Mouse (Mus musculus): ENCODE data around the gene Gm3336. TPM values are rescaled to one million over a fixed set of nuclear protein-coding genes. Genes with fewer than 3 reads are reported as not detected.

Gene Gm3336
- total RNA-seq, 2 experiments from 2014 or later: not detected

DNA sequence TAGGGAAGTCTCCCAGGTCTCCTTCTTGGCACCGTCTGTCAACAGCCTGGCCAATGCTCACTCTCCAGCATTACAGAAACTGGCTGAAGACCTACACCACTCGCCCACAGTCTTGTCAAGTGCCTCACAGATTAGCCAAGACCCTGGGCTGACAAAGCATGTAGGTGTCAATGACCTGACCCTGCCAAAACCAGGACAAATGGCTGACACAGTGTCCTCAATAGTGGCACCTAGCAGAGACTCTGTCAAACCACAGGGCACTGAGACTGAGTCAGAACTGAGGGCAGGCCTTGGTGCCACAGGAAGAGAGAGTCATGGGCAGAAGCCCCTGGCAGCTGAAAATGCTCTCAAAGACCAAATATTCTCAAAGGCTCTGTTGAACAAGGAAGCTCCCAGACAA lies 3.3 kb upstream of the Gm3336 start:
- no peak for DNase-seq (ENCODE audit: low spot score in 2 of 2)

DNA sequence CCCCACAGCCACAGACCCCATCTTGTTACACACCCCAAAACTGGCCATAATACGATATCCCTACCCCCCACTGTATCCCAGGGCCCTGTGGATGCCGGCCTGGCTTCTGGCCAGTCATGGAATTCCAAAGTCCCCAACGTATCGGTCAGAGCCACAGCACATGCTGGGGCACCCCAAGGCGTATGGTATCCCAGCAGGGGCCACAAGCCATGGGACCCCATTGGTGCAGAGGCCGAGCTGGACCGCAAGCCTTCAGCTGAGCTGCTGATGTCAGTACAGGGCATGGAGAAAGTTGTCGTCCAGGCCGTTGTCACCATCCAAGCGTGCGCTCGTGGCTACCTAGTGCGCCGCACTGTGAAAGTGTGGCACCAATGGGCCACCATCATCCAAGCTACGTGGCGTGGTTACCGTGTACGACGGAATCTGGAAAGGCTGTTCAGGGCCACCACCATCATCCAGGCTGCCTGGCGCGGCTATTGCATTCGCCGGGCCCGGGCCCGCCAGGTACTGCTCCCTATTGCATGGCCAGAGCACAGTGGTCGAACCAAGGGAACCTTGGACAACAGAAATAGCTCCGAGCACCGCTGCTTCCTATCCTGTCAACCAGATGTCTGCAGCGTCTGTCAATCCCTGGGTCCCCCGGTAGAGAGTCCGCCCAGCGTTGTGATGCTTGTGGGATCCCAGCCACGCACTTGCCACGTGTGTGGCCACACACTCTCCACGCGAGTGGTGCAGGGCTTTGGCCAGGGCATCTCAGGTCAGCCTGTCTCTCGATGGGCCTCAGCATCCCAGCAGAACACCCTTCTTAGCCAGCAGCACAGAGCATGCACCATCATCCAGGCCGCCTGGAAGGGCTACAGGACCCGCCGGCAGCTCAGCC lies 1.6 kb upstream of the Gm3336 start:
- peak in 1 of 2 experiments; percentile 5 for DNase-seq (ENCODE audit: low spot score in 2 of 2)

DNA sequence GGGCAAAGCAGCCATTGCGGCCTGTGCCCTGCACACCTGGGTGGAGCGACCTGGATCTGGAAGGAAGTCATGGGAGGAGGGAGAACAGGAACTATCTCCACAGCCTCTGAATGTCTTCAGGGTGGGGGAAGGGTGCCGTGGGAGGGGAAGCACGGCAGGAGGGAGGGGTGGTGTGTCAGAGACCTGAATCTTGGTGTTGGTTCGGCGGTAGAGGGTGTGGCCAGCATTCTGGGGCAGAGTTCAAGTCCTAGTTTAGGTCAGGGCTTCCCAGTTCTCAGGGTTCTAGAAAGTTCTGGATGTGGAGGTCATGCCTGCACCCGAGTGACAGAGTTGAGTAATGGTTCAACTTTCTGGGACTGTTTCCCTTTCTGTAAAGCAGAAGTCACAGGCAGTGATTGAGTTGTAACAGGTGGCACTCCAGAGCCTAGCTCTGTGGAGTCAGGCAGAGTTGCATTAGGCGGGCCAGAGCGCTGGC lies 1.5 kb downstream of the Gm3336 start:
- DNase-seq (ENCODE audit: low spot score in 2 of 2): peak in 1 of 2 experiments; percentile 5

DNA sequence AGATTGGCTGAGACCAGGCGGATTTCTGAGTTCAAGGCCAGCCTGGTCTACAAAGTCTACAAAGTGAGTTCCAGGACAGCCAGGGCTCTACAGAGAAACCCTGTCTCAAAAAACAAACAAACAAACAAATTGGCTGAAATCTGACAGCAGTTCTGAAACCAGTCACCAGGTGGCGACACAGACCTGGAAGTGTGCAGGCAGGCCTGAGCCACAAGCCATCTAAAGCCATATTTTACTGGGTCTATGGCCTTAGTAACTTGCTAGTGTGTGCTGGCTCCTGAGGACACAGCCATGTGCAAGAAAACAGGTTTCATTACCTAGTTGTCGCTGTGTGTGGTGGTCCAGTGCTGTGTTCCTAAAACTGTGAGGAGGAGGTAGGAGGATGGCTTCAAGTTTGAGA lies 2.4 kb downstream of the Gm3336 start:
- peak; percentile 90 to 93 for DNase-seq (ENCODE audit: low spot score in 2 of 2)

DNA sequence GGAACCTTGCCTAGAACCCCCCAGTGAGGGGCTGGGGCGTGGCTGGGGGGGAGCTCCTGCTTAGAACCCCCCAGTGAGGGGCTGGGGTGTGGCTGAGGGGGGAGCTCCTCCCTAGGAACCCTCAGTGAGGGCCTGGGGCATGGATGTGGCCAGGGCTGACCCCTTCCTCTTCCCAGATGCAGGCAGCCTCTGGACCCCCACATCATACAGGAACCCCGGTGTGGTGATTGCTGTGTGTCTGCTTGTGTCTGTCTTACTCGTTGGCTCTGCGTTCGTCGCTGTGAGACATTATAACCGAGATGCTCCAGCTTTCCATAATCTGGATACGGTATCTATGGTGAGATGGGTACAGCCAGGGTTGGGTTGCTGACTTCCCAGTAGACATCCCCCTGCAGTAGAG lies 3.3 kb downstream of the Gm3336 start:
- no peak for DNase-seq (ENCODE audit: low spot score in 2 of 2)

DNA sequence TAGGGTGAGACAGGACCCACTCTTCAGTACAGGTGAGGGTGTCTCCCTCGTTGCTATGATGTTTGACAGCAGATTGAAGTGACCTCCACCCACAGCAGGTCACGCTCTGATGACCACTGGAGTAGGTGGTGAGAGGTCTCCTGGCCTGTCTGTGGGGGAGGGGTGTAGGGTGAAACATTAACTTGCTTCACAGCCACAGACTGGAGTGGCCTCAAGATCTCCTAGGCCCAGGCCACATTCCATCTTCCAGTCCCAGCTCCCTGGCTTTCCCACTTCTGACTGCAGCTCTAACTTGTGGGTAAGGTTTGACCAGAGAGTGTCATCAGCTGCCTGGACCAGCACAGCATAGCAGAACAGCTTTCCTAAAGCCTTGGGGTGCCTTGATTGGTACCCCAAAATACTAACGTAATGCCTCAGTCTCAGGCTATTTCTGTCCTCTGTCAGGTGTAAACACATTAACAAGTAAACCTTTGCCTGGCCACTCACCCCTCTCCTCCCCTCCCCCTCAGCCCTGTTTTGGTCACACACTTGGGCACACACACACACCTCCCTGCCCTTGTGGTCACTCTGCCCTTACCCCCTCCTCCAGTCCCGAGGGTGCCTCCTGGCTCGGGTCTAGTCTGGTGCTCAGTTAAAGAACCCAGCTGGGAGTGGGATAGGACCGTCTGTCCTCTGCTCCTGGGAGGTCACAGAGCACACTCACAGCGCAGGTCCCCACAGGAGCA lies 5.3 kb downstream of the Gm3336 start, which contains the start of gene Pde4c:
Pde4c (plus strand) TSS at position 235 of the 725 bp plus-strand sequence.
- DNase-seq (ENCODE audit: low spot score in 2 of 2): no peak

DNA sequence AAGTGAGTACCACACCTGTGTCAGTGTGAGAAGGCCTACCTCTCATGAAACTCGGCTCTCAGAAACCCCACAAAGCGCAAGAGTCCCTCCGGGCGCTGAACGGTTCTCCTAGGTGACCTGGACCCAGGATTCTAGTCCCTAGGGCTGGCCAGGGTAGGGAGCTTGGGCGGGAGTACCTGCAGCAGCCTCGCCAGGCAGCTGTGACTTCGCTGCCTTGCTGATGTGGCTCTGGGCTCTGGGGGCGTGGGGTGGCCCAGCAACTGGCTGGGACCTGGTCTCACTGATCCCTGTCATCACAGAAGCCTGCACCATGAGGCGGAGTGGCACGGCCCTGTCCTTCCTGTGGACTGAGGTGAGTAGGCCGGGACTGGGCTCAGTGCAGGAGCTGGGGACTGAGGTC lies 5.9 kb downstream of the Gm3336 start:
- no peak for DNase-seq (ENCODE audit: low spot score in 2 of 2)

DNA sequence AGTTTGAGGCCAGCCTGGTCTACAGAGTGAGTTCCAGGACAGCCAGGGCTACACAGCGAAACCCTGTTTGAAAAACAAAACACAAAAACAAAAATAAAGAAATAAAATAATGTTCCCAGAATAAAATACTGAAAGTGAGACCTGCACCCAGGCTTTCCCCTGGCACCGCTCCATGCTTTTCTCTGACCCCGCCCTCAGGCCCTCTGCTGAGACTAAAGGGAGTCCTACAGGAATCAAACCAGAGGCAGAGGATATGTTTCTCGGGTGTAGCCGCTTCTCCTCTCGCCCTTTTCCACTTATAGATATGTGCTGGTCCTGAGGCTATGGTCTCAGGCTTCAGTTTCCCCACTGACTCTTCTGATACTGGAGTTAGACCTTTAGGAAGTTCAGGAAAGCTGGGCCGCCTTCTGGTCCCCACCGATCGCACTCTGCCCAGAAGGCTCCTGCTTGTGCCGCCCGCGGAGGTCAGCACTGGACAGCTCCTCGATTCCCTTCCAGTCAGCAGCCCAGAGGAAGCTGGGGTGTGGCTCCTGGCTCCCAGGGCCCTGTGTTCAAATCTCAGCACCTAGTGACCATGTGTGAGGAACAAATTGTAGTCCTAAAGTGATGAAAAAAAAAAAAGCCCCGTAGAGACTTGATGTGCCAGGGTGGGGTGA lies 7.6 kb downstream of the Gm3336 start:
- DNase-seq (ENCODE audit: low spot score in 2 of 2): no peak

DNA sequence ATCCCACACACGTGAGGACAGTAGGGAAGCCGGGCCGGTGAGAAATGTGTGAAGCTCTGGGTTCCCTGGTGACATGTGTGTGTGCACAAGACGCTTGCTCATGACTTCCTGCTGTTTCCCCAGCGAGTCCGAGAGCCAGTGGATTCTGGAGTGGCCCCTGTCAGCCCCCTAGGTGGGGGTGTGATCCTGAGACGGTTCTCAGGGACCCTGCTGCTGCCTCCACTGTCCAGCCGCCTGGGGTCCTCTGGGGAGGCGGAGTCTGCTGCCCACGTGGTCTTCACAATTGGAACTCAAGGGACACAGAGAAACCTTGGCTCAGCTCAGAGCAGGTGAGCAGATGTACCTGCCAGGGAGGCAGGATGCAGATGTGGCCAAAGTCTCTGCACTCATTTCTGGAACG lies 8.4 kb downstream of the Gm3336 start:
- no peak for DNase-seq (ENCODE audit: low spot score in 2 of 2)

DNA sequence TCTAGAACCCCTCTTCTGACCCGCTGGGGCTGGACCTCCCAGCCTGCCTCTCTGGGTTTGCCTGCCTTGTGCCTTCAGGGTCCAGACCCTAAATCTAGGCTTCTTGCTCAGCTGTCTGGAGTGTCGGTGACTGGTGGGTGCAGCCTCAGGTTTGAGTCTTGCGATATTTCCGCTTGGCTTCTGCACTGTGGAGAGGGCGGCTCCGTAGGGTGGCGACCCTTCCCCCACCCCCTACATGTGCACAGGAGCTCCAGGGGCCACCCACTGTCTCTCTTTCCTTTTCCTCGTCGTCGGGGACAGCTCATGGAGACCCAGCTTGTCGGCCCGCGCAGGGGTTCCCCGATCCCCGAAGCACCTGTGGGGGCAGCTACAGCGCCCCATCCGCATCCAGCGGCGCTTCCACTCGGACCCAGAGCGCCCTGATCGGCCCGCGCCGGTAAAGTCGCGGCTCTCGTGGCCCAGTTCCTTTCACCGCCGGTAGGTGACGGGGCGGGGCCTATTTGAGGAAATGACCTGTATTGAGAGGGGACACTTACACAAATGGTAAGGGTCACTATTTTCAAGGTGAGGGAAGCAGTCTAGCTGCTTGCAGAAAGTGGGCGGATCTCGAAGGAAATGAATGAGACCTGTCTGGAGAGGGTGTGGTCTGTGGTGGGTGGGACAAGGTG lies 11.6 kb downstream of the Gm3336 start:
- DNase-seq (ENCODE audit: low spot score in 2 of 2): no peak

DNA sequence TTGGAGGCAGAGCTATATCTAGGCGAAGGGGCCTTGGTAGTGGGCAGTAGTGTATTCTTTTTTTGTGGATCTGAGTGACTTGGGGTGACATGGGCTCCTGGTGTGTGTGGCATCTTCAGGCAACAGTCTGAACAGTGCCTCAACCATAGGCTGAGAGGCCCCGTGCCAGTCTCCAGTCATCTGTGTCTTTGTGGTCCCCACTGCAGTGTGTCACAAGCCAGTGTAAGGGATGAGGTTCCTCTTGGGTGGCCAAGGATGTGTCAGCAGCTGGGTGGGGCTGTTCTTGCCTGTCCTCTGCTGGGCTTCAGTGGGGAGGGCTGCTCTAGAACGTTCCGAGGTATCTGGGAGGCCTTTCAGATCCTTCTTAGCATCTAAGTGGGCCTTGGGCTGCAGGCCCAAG lies 12.6 kb downstream of the Gm3336 start:
- DNase-seq (ENCODE audit: low spot score in 2 of 2): no peak

DNA sequence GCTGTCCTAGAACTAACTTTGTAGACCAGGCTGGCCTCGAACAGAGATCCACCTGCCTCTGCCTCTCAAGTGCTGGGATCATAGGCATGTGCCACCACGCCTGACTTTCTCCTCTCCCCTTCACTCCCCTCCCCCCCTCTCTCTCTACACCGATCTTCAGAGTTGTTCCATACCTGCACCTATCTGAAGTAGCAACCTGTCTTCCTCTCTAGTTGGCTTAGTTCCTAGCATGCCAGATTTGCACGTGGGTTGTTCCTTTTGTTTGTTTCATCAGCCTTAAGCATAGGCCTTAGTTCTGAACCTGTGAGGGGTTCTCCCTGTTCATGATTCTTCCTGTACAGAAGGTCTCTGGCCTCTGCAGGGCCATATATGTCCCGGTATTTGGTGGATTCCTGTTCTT lies 19.4 kb downstream of the Gm3336 start:
- no peak for DNase-seq (ENCODE audit: low spot score in 2 of 2)

DNA sequence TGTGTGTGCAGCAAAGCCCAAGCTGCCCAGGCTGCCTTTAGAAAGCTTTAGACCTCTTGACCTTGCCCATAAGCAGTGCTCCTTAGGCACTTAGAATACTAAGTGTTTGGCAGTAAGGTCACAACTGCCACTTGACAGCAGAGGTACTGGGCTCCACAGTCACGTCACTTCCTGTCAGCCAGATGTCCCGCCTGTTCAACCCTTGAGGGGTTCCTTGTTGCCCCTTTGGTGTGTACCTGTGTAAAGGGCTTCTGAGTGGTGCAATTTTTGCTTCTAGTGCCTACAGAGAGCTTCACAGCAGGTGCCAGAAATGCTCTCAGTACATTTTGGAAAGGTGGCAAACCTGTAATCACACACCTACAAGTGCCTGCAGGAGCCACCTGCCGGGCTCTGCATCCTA lies 19.9 kb downstream of the Gm3336 start:
- DNase-seq (ENCODE audit: low spot score in 2 of 2): no peak

DNA sequence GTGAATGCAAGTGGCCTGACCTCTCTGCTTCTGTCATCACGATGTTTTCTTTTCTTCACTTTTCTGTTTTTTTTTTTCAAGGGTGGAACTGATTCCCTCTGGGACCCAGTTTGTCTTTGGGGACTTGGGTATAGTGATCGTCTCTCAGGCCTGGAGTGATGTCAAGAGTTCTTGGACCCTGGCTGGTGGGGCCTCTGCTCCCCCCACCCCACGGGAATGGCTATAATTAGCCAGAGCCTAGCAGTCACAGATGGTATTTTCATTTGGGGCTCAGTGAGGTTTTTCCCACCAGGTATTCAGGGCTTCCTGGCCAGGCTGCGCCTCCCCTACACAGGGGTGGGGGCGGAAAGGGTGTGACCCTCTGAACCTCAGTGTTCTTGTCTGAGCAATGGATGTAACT lies 23.3 kb downstream of the Gm3336 start:
- no peak for DNase-seq (ENCODE audit: low spot score in 2 of 2)

DNA sequence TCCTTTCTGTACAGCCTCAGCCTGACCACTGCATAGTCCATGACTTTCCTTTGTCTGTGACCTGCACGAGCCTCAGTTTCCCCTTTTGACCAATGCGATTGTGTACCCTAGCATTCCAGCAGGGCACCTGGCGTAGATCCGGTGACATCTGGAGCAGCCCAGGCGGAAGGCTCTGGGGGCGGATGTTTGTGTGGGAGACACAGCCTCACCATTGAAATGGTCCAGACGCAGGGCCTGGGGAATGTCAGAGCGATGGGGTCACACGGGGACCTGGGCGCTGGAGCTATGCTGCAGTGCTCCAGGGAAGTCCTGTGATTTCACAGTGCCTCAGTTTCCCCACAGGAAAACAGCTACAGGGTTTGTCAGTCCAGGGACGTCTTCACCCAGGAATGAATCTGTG lies 23.8 kb downstream of the Gm3336 start:
- peak in 1 of 2 experiments; percentile 2 for DNase-seq (ENCODE audit: low spot score in 2 of 2)

DNA sequence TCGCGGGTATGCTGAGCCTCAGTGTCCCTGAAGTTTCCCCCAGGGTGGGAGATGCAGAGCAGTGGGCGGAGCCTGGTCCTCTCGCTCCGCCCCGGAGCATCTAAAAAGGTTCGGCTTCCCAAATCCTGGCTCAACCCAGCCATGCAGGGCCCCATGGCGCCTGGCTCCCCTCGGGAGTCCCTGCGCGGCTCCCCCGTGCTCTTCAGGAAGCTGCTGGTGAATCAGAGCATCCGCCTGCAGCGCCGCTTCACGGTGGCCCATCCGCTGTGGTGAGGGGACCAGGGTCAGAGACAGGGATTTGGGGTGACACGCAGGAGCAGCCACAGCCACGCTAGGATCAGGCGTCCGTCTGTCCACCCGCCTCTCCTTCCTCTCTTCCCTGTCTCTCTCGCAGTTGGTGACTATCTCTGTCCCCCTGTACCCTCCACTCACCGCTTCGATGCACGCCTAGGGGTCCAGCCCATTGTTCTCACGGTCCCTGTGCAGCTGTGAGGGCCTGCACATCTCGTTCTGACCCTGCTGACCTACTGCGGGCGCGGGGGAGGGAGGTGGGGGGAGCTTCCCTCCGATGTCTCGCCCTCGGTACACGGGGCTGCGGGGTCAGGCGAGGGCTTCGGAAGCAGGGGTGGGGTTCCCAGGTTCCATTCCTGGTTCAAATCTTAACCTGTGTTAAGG lies 24.8 kb downstream of the Gm3336 start:
- peak in 1 of 2 experiments; percentile 9 for DNase-seq (ENCODE audit: low spot score in 2 of 2)

DNA sequence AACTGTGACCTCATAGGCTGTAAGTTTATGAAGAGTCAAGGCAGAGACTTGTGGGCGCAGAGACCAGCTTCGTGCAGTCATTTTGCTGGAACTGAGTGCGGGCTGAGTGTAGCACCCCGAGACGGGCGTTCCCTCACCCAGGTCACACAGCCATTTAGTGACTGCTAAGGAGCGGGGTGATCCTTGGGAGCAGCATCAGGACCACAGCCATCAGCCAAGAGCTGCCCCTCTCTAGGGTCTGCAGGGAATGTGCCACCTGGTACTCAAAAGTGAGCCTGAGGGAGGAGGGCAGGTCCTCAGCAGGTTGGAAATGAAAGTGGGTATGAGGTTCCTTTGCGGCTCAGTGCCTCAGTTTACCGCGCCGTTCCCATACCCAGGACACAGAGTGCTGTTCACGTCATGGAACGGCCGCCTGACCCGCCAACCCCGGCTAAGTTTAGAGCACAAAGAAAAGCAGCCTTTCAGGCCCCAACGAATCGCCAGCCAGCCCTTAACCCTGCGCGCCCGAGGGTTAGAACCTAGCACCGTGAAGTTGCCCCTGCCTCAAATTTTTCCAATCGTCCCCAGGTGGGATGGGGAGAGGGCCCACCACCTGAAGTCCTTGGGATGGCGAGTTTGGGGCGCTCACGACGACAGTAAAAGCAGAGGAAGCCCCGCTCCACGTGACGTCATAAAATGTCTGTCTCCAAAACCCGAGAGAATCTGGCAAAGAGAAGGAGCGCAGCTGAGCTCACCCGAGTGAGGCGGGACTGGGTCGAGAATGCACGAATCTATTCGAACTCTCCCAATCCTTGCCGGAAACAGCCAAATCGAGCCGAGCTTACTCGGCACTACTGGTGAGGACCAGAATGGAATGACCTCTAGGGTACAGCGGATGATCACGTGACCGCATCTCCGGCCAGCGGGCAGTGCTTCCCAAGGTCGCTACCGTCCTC lies 25.6 kb downstream of the Gm3336 start:
- peak; percentile 50 to 55 for DNase-seq (ENCODE audit: low spot score in 2 of 2)

DNA sequence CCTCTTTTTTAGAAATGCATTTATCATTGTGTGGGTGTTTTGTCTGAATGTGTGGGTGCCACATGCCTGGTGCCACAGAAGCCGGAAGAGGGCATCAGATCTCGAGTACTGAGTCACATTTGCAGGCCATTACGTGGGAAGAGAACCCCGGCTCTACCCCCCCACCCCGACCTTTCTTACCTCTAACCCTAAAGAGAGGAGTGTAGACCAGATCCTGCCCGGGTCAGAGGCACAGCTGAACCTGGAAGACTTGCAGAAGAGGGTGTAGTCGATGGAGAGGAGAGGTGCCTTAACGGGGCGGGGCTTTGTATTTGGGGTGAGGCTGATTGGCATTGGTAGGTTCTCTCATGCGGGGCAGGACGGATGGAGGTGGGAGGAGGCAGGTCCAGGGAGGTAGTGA lies 26.5 kb downstream of the Gm3336 start:
- DNase-seq (ENCODE audit: low spot score in 2 of 2): peak in 1 of 2 experiments; percentile 4

DNA sequence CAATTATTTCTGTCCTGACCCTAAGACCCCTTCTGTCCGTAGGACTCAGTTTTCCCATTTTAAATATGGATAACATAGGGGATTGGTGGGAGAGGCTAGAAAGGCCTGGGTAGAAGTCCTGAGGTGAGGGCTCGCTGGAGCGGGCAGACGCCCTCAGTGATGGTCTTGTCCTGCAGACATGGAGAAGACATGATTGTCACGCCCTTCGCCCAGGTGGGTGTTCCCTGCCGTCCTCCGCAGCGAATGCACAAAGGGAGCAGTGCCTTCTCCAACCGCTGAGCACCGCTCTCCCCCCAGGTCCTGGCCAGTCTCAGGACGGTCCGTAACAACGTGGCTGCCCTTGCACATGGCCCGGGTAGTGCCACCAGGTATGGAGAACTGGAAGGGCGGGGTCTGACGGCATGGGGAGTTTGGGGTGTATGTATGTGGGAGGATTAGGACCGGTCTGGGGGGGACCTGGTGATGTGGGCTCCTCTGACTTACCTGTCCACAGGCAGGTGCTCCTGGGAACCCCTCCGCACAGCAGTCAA lies 27.4 kb downstream of the Gm3336 start:
- DNase-seq (ENCODE audit: low spot score in 2 of 2): peak in 1 of 2 experiments; percentile 2
